ENCODE assay signal across 13 mouse cellular contexts in the genomic region with DNA sequence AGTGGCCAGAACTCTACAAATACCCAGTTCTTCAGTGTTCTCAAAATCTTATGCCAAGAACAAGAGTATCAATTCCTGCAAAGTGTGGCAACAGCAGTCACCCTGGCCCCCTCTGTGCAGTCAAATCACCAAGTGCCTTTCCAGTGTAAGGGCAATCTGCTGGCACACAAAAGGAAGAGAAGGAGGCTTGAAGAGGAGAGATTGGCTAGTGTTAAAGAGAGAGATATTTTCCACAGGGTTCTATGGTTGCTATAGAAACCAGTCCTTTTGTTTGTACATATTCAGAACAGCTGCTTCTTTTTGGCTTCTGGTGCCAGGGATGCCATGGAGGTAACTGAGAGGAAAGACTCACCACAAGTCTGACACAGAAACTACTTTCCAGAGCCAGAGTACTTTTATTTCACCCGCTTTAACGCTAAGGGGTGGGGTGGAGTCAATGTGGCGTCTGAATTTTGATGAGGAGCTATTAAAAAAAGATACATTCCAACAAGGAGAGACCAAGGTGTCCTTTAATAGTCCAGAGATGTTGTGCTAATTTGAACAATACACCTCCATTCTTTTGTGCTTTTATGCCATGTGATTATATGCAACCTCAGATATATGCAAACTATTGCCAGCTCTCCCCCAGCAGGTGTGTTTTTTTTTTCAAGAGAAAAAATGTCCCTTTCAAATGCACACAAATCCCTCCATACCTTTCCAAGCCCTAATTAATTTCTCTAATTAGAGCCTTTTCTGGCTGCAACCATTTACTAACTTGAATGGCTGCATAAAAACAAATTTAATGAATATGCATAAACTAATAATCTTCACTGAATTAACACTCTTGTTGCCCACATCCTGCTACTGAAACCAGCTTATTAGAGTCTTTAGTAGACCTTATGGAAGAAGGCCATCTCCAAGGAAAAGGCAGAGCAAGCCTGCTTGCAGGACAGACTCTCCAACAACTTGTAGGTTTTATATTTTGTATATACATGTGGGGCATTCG.
DNase-seq lines count a peak whose midpoint lies in the region; ATAC-seq lines count a peak whose summit lies in the region.
"Had no signal": no experiment of that assay in that cellular context is flagged by ENCODE, and none has a peak within 500 bp of the region (broad histone marks: within the 10 kb centered on the region; RNA-seq: fewer than 3 reads in every experiment).

No protein-coding gene starts in this region.

- H3K9ac ChIP-seq in hindbrain, embryonic 13.5 days, result no peak overlapping the region
- no peak overlapping the region for H3K9ac ChIP-seq in neural tube, embryonic 12.5 days
- no peak overlapping the region for H3K9ac ChIP-seq in kidney, embryonic 15.5 days

- peaks cover 10% of the 10 kb centered on the region for H3K4me1 ChIP-seq in hindbrain, embryonic 13.5 days (replicated peaks)
- H3K4me1 ChIP-seq in neural tube, embryonic 12.5 days, result peaks cover 6% of the 10 kb centered on the region; the same call in 1 of the 2 replicates
- H3K4me1 ChIP-seq in kidney, embryonic 15.5 days, result no peaks in the 10 kb centered on the region

- peak; percentile 91 for ATAC-seq in hindbrain, embryonic 13.5 days (ENCODE audit: low FRiP score)
- peak; percentile 96 for ATAC-seq in neural tube, embryonic 12.5 days (ENCODE audit: low FRiP score, low read depth)
- no peak for ATAC-seq in kidney, embryonic 15.5 days (replicated peaks; ENCODE audit: low FRiP score)

- H3K27me3 ChIP-seq in hindbrain, embryonic 13.5 days, result no peaks in the 10 kb centered on the region
- no peaks in the 10 kb centered on the region for H3K27me3 ChIP-seq in neural tube, embryonic 12.5 days (replicated peaks)
- H3K27me3 ChIP-seq in kidney, embryonic 15.5 days, result no peaks in the 10 kb centered on the region

- no peaks in the 10 kb centered on the region for H3K9me3 ChIP-seq in hindbrain, embryonic 13.5 days
- no peaks in the 10 kb centered on the region for H3K9me3 ChIP-seq in neural tube, embryonic 12.5 days
- H3K9me3 ChIP-seq in kidney, embryonic 15.5 days (replicated peaks), result no peaks in the 10 kb centered on the region

- H3K4me3 ChIP-seq in hindbrain, embryonic 13.5 days, result no peak overlapping the region
- no peak overlapping the region for H3K4me3 ChIP-seq in neural tube, embryonic 12.5 days
- no peak overlapping the region for H3K4me3 ChIP-seq in kidney, embryonic 15.5 days (replicated peaks)
- H3K4me3 ChIP-seq: erythroblast, embryonic 14.5 days had no signal

- H3K36me3 ChIP-seq in hindbrain, embryonic 13.5 days, result no peaks in the 10 kb centered on the region
- H3K36me3 ChIP-seq in neural tube, embryonic 12.5 days, result no peaks in the 10 kb centered on the region
- H3K36me3 ChIP-seq in kidney, embryonic 15.5 days, result no peaks in the 10 kb centered on the region

- peak overlapping the region; percentile 67 for H3K27ac ChIP-seq in hindbrain, embryonic 13.5 days
- no peak overlapping the region for H3K27ac ChIP-seq in neural tube, embryonic 12.5 days
- no peak overlapping the region for H3K27ac ChIP-seq in kidney, embryonic 15.5 days

- WGBS in hindbrain, embryonic 13.5 days, result 41% methylated on average over 4 of the region's 4 CpGs
- WGBS in neural tube, embryonic 12.5 days, result 50% methylated on average over 4 of the region's 4 CpGs
- 71% methylated on average over 4 of the region's 4 CpGs for WGBS in kidney, embryonic 15.5 days

- DNase-seq in layer of hippocampus, adult 9-11 months, result peak; percentile 23
- no peak for DNase-seq in layer of hippocampus, adult 11-12 months (ENCODE audit: low spot score)
- peak; percentile 34 for DNase-seq in embryo, embryonic 11 days
- no peak for DNase-seq in thymus, postnatal 10 days (ENCODE audit: low spot score in 2 of 2)
- DNase-seq in kidney, adult 11 months, result no peak
- DNase-seq: adrenal gland, postnatal 36 days; B cell, adult 2 months; lung, postnatal 4 days; thymus, postnatal 25 days had no signal

- H3K4me2 ChIP-seq in hindbrain, embryonic 13.5 days, result no peak overlapping the region
- no peak overlapping the region for H3K4me2 ChIP-seq in neural tube, embryonic 12.5 days (replicated peaks)
- H3K4me2 ChIP-seq in kidney, embryonic 15.5 days, result no peak overlapping the region

Comparison
In these comparisons a context has a peak if more than half of its experiments do, and no peak if none do; other contexts are left out.
1. DNase-seq: peak in layer of hippocampus, adult 9-11 months (single experiment) and embryo, embryonic 11 days (single experiment); none in layer of hippocampus, adult 11-12 months (single experiment), thymus, postnatal 10 days (0 of 2) and kidney, adult 11 months (single experiment).